Mouse (Mus musculus) forebrain, embryonic 16.5 days (tissue): ENCODE measurements around the gene Gm17267. TPM values are rescaled to one million over a fixed set of nuclear protein-coding genes. Genes with fewer than 3 reads are reported as not detected.
"Not testable (repeated sequence)": the region's sequence is repeated elsewhere in the genome, so short reads cannot be mapped to it uniquely, and the experiment has no call there.

ENCODE experiments used
- ATAC-seq: fragments of 200-750 bp; cut with Nextera tagmentation; 2 replicates; pipeline ENCODE4 v1.8.0; 2017; ENCODE audit warnings: mild to moderate bottlenecking, moderate library complexity
- H3K27ac ChIP-seq: fragments of 300-500 bp; sonication (generic); 2 replicates; pipeline ENCODE4 v1.5.1; 2014; ENCODE audit warnings: low read length, control low read depth
- H3K27me3 ChIP-seq: fragments of 300-500 bp; sonication (generic); replicated peaks from 2 replicates; pipeline ENCODE4 v1.6.1; 2014; ENCODE audit warnings: low read length; ENCODE audit not compliant: control insufficient read depth, insufficient read depth
- H3K36me3 ChIP-seq: fragments of 300-500 bp; sonication (generic); 2 replicates; pipeline ENCODE4 v1.6.1; 2014; ENCODE audit not compliant: control insufficient read depth, insufficient read depth
- H3K4me1 ChIP-seq: fragments of 300-500 bp; sonication (generic); replicated peaks from 2 replicates; pipeline ENCODE4 v1.6.1; 2014; ENCODE audit warnings: low read length; ENCODE audit not compliant: control insufficient read depth, insufficient read depth
- H3K4me2 ChIP-seq: fragments of 300-500 bp; sonication (generic); 2 replicates; pipeline ENCODE4 v1.6.1; 2014; ENCODE audit warnings: mild to moderate bottlenecking, low read length, control low read depth
- H3K4me3 ChIP-seq: fragments of 300-500 bp; sonication (generic); replicated peaks from 2 replicates; pipeline ENCODE4 v1.5.1; 2014; ENCODE audit warnings: mild to moderate bottlenecking, low read length, control low read depth
- H3K9ac ChIP-seq: fragments of 300-500 bp; sonication (generic); replicated peaks from 2 replicates; pipeline ENCODE4 v1.6.1; 2014; ENCODE audit warnings: low read depth, low read length, control low read depth
- H3K9me3 ChIP-seq: fragments of 300-500 bp; sonication (generic); 2 replicates; pipeline ENCODE4 v1.6.1; 2016; ENCODE audit warnings: low read length; ENCODE audit not compliant: control insufficient read depth
- WGBS: fragments of 180-500 bp; shearing (Covaris S2); extraction: QIAGEN DNeasy Blood & Tissue Kit; methylation state at CpG from one replicate; pipeline ENCODE4 v1.1.7; 2014; 5-methylcytosine and 5-hydroxymethylcytosine counted together
- polyA plus RNA-seq: library from polyadenylated mRNA; unstranded; fragments of >200 nt; fragmentation: Nextera tagmentation; extraction: Ambion mirVana; gene quantifications from 2 replicates; pipeline ENCODE4 v1.2.1, GENCODE M21; 2015

Gm17267 gene
- polyA plus RNA-seq = not detected in 2 replicates

- H3K27ac ChIP-seq, H3K4me1 ChIP-seq, H3K36me3 ChIP-seq, H3K27me3 ChIP-seq, H3K9me3 ChIP-seq, H3K4me2 ChIP-seq, H3K9ac ChIP-seq, ATAC-seq, H3K4me3 ChIP-seq: not testable (repeated sequence)
- WGBS = no CpG with 5 or more reads among the region's 4 CpGs
Measured at GRCm38 (mm10) chrX:126017257-126017656, at the start of gene Gm17267. Gene Gm17267 (plus strand): TSS chrX:126017557.
